Mouse (Mus musculus): ENCODE measurements around the gene BC005561. TPM values are rescaled to one million over a fixed set of nuclear protein-coding genes. Genes with fewer than 3 reads are reported as not detected.
"Not testable (repeated sequence)": the region's sequence is repeated elsewhere in the genome, so short reads cannot be mapped to it uniquely, and the experiment has no call there.

The BC005561 gene
- polyA plus RNA-seq, 1 experiment from 2014 or later: 10.7 TPM

DNA sequence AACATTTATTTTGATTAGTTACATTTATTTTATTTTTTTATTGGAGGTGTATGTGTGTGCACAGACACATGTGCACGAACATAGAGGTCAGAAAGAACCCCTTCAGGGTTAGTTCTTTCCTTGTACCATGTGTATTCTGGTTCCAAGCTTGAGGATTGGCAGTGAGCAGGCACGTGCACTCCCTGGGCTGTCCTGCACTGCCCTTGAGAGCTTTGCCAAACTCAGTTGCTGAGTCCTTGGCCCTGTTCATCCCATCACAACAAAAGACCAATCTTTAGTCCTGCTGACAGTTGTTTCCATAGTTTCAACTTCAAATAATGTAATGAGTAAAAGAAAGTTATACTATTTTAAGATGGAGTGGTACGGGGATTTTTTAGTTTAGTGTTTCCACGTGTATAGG is 31.2 kb downstream of the BC005561 start:
- no peak overlapping the region for H3K9ac ChIP-seq (ENCODE audit: low read length)
- no peaks in the 10 kb centered on the region for H3K27me3 ChIP-seq (ENCODE audit: control insufficient read depth, insufficient read depth, low read depth, low read length)
- 92% methylated on average over 4 of the region's 4 CpGs for WGBS
- H3K4me3 ChIP-seq (ENCODE audit: low read length): no peak overlapping the region
- no peak overlapping the region for H3K4me2 ChIP-seq (ENCODE audit: low read depth, low read length)
- H3K9me3 ChIP-seq (ENCODE audit: control insufficient read depth, low read length): no peaks in the 10 kb centered on the region
- ATAC-seq (ENCODE audit: low read depth): no peak
- H3K4me1 ChIP-seq (replicated peaks; ENCODE audit: control insufficient read depth, insufficient read depth, low read length): no peaks in the 10 kb centered on the region
- no peak overlapping the region for H3K27ac ChIP-seq (ENCODE audit: low read length)
- peaks cover 25% of the 10 kb centered on the region for H3K36me3 ChIP-seq (ENCODE audit: control insufficient read depth, insufficient read depth, low read length)

DNA sequence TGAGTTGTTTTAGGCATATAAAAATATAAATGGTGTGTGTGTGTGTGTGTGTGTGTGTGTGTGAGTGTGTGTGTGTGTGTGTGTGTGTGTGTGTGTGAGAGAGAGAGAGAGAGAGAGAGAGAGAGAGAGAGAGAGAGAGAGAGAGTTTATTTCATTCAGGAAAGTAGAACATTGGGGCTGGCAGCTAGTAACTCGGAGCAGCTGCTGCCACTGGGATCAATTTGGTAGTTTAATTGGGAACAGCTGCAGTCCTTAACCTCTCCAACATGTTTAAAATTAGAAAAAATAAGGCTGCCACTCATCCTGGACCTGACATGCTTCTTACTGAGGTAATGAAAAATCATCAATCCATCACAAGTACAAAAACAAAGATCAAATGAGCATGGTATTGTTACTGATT is 59.9 kb downstream of the BC005561 start:
- not testable (repeated sequence) for H3K27me3 ChIP-seq (ENCODE audit: control insufficient read depth, insufficient read depth, low read depth, low read length); H3K4me1 ChIP-seq (replicated peaks; ENCODE audit: control insufficient read depth, insufficient read depth, low read length); ATAC-seq (ENCODE audit: low read depth); H3K36me3 ChIP-seq (ENCODE audit: control insufficient read depth, insufficient read depth, low read length); H3K9ac ChIP-seq (ENCODE audit: low read length); H3K4me3 ChIP-seq (ENCODE audit: low read length); H3K4me2 ChIP-seq (ENCODE audit: low read depth, low read length); H3K27ac ChIP-seq (ENCODE audit: low read length); H3K9me3 ChIP-seq (ENCODE audit: control insufficient read depth, low read length)
- 57% methylated on average over 1 of the region's 1 CpGs for WGBS

DNA sequence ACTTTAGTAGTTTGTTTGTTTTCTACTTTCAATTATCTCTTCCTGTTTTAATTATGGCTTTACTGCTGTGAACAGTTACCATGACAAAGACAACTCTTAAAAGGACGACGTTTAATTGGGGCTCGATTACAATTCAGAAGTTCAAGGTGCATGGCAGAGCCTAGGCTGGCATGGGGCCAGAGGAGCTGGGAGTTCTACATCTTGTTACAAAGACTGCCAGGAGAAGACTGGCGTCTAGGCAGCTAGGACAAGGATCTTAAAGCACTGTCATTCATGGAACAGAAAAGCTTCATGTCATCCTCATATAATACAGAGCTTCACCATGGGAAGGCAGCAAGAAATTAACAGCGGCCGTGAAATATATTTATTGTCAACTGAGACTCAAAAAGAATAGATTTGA is 62.6 kb downstream of the BC005561 start:
- Histone ChIP-seq H3K4me3 (ENCODE audit: low read length) (peak overlapping the region; percentile 71), H3K9me3 (ENCODE audit: control insufficient read depth, low read length) (peaks cover 15% of the 10 kb centered on the region), H3K36me3 (ENCODE audit: control insufficient read depth, insufficient read depth, low read length) (peaks cover 11% of the 10 kb centered on the region), H3K9ac (ENCODE audit: low read length) (peak overlapping the region; percentile 84; the same call in 1 of the 2 replicates), H3K4me2 (ENCODE audit: low read depth, low read length) (peak overlapping the region; percentile 45), H3K4me1 (replicated peaks; ENCODE audit: control insufficient read depth, insufficient read depth, low read length) (no peaks in the 10 kb centered on the region), H3K27me3 (ENCODE audit: control insufficient read depth, insufficient read depth, low read depth, low read length) (no peaks in the 10 kb centered on the region), H3K27ac (ENCODE audit: low read length) (no peak overlapping the region; the same call in 1 of the 2 replicates)
- ATAC-seq (ENCODE audit: low read depth): no peak
- 49% methylated on average over 6 of the region's 6 CpGs for WGBS

DNA sequence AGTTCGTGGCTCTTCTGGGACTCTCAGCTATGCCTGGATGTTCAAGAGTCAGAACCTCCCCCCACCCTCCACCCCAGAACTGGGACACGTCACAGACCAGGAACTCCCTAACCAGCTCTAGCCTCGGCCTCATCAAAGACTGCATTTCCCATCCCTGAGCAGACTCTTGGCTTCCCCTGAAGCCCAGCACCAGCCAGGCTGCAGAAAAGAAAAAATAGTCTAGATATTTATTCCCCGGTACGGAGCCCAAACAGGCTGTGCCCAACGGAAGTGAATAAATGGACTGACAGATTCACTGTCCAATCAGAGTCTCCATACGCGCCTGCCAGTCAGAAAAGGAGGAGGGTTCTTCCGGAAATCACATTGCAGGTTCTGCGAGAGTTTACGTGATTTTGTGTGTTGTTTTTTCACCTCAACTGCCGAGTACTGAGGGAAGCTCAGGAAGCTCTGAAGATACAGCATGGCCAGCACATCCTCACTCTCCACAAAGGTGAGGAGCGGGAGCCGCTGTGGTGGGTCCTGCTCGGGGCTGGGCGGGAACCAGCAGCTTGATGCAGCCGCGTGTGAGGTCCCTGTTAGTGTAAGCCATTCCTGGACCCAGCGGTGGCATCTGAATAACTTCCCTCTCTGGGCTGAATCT is 63.2 kb downstream of the BC005561 start:
- H3K4me3 ChIP-seq (ENCODE audit: low read length): peak overlapping the region; percentile 71
- H3K27me3 ChIP-seq (ENCODE audit: control insufficient read depth, insufficient read depth, low read depth, low read length); H3K4me1 ChIP-seq (replicated peaks; ENCODE audit: control insufficient read depth, insufficient read depth, low read length): not testable (repeated sequence)
- peaks cover 15% of the 10 kb centered on the region for H3K9me3 ChIP-seq (ENCODE audit: control insufficient read depth, low read length)
- H3K36me3 ChIP-seq (ENCODE audit: control insufficient read depth, insufficient read depth, low read length): peaks cover 11% of the 10 kb centered on the region
- peak overlapping the region; percentile 84 for H3K27ac ChIP-seq (ENCODE audit: low read length)
- WGBS: under 1% methylated on average over 18 of the region's 19 CpGs
- H3K4me2 ChIP-seq (ENCODE audit: low read depth, low read length): peak overlapping the region; percentile 53
- peak; percentile 99 for ATAC-seq (ENCODE audit: low read depth)
- H3K9ac ChIP-seq (ENCODE audit: low read length): peak overlapping the region; percentile 84

Other genes starting within 250 kb of the BC005561 start
- 11.6 and 57.6 TPM in 2 replicates for gene Ibsp, start 209.2 kb upstream of the BC005561 start, polyA plus RNA-seq (2015; fragmentation: Nextera tagmentation; extraction: Ambion mirVana)
- not detected in 2 replicates for gene Mepe, start 183.0 kb upstream of the BC005561 start, polyA plus RNA-seq (2015; fragmentation: Nextera tagmentation; extraction: Ambion mirVana)
- gene Spp1, start 73.2 kb upstream of the BC005561 start, polyA plus RNA-seq (2015; fragmentation: Nextera tagmentation; extraction: Ambion mirVana): 4.5 and 90.3 TPM in 2 replicates
- gene Pkd2, start 48.9 kb upstream of the BC005561 start, polyA plus RNA-seq (2015; fragmentation: Nextera tagmentation; extraction: Ambion mirVana): 12.0 and 12.4 TPM in 2 replicates

Data from lung, embryonic 16.5 days (tissue).